Mouse (Mus musculus) heart, adult 18-20 months (tissue): ENCODE measurements around the gene Mpig6b. TPM values are rescaled to one million over a fixed set of nuclear protein-coding genes. Genes with fewer than 3 reads are reported as not detected.
A peak's percentile ranks its signal among the peaks of the same experiment; 100 is the strongest.

Experiments used
- DNase-seq, 2 experiments: peaks; one replicate each; pipeline ENCODE4 v3.0.0; 2021 to 2022; ENCODE audit warnings: mixed read lengths in 1 of 2
- long read RNA-seq, 2 experiments: library from polyadenylated mRNA; stranded (forward); transcript quantifications; one replicate each; pipeline ENCODE4 v2.0.0; 2021
- total RNA-seq, 2 experiments: library from RNA; stranded (reverse); gene quantifications; 2 replicates each; pipeline ENCODE4 v1.2.3; 2021

The Mpig6b gene
- total RNA-seq: under 1 TPM; 0.31 to 0.87 TPM
- long read RNA-seq, experiment 1: 0 reads
- long read RNA-seq, experiment 2: 0 reads

- no peak for DNase-seq
Measured at GRCm38 (mm10) chr17:35066084-35066483, at the start of gene Mpig6b. Gene Mpig6b, minus strand, starts transcription at chr17:35066184.

GRCm38 (mm10) chr17:35115046-35116019, 49.3 kb upstream of the Mpig6b start, which contains the start of gene Ly6g5b:
Gene Ly6g5b, minus strand, starts transcription at chr17:35115428.
- no peak for DNase-seq

DNA sequence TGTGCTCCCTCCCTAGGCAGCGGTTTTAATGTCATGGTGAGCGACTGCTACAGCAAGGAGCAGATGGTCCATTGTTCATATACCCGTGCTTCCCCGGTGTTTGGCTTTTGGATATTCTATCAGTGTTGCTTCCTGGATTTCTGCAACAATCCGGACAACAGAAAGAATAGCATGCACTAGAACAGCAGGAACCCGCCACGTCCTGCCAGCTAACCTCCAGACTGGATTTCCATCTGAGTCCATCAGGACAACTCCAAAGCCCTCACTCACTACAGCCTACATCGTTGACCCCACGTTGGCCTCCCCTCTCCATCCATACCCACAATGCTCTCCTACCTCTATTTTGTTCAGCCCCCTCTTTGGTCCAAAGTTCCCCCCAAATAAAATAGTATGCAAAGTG, 45.8 kb upstream of the Mpig6b start:
- no peak for DNase-seq

GRCm38 (mm10) chr17:35108097-35108496, 42.1 kb upstream of the Mpig6b start, which contains the start of gene Ly6g5c:
Gene Ly6g5c, plus strand, starts transcription at chr17:35108279.
- no peak for DNase-seq

- DNase-seq: no peak
Measured at GRCm38 (mm10) chr17:35106522-35106921, 40.5 kb upstream of the Mpig6b start.

DNA sequence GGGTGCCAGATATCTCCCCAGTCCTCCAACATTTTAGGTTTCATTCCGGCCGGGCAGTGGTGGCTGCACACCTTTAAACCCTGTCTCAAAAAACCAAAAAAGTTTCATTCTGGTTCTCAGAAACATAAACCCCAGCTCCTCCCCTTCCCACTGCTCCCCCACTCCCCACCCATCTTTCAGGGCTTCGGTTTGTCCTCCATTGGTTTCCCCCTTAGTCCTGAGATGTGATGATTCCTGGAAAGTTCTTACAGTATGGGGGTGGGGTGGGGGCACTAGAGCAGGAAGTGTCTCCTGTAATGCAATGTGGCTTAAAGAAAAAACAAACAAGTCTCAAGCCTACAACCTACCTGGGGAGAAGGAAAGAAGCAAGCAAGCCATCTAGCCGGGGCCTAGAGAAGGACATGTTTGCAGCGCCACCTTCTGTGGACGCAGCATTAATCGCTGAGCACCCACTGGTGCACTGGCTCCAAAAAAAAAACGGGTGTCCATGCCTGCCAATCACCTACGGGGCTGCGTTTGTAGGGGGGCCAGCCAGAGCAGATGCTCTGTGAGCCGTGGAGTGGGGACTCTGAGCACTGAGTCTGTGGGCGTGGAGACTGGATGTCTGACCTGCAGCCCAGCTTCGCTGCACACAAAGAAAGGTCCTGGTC, 39.9 kb upstream of the Mpig6b start:
- DNase-seq: peak; percentile 33 to 37

DNA sequence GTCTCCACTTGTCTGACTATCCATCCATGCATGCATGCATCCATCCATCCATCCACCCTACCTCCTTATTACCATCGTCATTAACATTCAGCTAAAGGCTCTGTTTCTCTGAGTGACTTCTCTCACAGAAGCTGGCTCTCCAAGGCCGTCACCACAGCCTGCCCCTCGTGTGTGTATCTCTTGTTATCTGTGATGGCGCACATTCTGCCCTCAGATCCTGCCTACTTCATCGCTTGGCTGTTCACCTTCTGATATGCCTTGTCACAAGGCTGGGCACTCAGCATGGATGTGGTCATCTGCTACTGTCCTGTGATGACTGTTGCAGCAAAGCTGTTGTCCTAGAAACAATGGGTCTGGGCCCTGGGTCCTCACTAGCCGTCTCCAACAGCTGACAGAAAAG, 38.8 kb upstream of the Mpig6b start:
- no peak for DNase-seq

- DNase-seq: no peak
Measured at GRCm38 (mm10) chr17:35104079-35104478, 38.1 kb upstream of the Mpig6b start.

DNA sequence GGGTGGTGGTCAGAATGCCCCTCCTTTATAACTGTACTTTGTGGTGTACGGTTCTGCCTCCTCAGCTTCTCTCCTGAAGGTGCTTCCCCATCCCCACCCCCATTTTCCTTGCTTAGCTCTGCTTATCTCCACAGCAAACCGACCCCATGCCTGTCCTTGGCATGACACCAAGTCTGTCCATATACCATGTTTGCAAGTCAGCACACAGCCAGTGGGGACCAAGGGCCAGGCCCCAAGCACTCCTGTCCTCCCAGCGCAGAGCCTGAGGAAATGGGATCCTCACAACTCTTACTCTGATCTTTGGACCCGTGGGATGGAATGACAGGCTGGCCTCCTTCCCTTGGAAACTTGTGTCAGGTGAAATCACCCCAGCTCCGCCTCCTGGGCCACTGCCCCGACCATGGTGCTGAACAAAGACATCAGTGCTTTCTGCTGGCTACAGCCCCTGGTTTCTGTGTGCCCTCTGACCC, 37.3 kb upstream of the Mpig6b start:
- DNase-seq: no peak

DNA sequence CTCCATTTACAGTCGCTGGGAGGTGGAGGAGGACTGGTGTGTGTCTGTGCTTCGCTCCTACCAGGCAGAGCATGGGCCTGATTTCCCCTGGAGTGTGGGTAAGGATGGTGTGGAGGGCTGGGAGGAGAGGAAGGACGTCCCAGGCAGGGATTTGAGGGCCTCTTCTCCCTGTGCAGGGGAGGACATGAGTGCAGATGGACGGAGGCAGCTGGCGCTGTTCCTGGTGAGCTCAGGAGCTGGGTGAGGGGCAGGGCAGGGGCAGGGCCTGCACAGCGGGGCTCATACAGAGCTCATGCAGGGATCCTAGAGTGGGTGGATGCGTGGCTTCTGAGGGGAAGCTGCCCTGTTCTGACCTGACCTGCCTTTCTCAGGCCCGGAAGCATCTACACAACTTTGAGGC, 36.3 kb upstream of the Mpig6b start:
- no peak for DNase-seq

GRCm38 (mm10) chr17:35101161-35101560, 35.2 kb upstream of the Mpig6b start:
- DNase-seq: no peak

DNA sequence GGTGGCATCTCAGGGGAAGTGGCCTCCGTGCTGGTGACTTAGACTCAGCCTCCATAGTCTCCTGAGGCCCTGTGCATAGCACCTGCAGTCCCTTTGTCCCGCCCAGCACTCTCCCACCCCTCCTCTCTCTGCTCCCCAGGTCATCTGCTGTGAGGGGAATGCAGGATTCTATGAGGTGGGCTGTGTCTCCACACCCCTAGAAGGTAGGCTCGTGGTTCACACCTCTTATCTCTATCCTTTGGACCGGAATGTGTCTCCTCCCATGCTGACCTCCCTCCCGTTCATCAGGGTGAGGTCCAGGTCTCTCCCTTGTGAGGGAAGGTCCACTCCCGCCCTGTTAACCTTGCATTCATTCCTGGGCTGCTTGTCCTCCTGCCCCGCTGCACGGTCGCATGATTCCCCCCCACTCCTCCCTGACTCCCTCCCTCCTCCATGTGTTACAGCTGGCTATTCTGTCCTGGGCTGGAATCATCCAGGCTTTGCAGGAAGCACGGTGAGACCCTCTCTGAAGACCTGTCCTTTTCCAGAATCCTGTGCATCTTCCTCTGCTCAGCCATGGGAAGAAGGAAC, 34.3 kb upstream of the Mpig6b start:
- DNase-seq: no peak

DNA sequence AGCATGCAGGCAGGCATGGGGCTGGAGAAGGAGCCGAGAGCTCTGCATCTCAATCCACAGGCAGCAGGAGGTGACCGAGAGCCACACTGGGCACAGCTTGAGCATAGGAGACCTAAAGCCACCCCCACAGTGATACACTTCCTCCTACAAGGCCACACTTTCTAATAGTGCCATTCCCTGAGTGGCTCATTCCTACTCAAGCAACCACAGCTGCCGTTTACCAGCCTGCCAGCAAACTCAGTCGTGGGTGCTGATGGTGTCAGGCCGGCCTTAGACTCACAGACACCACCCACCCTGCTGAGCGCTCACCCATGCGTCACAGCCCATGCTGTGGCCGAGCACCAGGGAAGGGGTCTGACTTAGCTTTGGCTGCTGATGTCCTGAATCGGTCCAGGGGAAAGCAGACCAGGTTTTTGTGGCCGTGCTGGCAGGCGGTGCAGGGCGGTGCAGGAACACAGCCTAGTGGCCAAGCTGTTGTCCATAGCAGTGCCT, 31.2 kb upstream of the Mpig6b start:
- no peak for DNase-seq

GRCm38 (mm10) chr17:35096597-35096996, 30.6 kb upstream of the Mpig6b start:
- DNase-seq: no peak

DNA sequence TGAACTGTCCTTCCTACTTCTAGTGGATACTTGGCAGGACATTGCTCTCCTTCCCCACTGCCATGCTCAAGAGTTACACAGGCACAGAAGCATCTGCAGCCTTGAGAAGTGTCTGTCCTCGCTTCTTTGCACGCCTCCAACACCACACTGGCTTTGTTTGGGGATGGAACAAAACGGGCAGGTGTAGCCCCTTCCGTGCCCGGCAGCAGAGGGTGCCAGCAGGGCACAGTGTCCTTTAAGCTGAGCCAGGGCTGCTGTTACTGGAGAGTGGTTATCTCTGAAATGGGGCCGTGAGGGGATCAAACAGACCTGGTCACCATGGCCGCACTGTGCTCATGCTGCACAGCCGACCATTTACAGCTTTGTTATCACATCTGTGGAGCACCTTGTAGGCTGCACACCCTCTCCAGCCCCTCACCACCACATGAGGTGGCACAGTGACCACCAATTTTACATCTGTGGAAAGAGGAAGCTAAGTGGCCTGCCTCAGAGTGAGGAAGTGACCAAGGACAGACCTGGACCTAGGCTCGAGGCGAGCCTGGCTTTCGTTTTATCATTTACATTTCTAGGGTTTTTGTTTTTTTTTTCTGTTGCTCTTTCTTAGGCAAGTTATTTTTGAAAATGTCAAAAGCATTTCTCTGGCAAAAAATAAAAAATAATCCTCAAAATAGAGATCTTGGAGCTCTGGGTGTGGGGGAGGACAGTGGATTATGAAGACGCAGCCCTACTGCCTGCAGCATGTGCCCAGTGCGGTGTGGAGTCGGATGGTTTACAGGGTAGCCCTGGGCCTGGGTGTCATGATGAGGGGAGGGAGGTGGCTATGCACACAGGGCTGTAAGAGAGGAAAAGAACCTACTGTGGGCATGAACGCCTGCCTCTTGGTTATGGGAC, 28.7 kb upstream of the Mpig6b start:
- no peak for DNase-seq

DNA sequence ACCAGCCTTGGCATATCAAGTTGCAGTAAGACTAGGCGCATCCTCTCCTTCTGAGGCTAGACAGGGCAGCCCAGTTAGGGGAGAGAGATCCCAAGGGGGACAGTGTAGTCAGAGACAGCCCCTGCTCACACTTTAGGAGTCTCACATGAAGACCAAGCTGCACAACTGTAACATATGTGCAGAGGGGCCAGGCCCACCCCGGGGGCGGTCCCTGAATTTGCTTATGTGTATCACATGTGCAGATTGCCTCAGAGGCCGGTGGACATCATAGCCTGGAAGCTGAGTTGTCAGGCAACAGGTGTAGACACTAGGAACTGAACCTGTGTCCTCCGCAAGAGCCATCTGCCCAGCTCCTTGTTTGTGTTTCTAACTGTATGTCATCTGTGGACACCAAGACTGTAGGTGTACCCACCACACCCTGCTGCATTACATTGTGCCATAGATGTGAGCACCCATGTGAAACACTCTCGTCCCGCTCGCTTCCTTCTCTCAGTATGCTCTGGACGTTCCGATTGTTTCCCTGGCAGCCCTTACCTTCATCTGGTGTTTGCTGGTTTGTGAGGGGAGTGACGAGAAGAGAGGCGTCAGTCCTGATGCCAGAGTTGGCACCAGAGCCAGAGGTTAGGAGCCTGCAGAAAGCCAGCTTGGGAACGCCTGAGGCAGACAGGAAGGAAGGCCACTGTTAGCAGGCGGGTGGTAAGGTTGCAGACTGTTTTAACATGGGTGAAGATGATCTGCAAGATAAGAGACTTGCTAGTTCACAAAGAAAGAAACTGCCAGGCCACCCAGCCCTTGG, 26.6 kb upstream of the Mpig6b start:
- DNase-seq: no peak

- DNase-seq: peak; percentile 42 to 44
Measured at GRCm38 (mm10) chr17:35090166-35090932, 24.4 kb upstream of the Mpig6b start.

- peak; percentile 95 to 97 for DNase-seq
Measured at GRCm38 (mm10) chr17:35088825-35089644, 23.1 kb upstream of the Mpig6b start, which contains the start of gene Abhd16a. Gene Abhd16a, plus strand, starts transcription at chr17:35089263.

DNA sequence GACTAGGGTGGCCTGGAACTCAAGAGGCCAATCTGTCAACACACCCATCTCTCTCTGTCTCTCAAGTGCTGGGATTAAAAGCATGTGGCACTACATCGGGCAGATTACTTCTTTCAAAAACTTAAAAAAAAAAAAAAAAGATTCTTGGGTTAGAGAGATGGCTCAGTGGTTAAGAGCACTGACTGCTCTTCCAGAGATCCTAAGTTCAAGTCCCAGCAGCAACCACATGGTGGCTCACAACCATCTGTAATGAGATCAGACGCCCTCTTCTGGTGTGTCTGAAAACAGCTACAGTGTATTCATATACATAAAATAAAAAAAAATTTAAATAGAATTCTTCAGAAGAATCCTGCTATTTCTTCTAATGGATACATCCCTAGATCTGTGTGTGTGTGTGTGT, 22.2 kb upstream of the Mpig6b start:
- no peak for DNase-seq
